Mouse (Mus musculus) midbrain, embryonic 12.5 days (tissue): ENCODE data around the gene Ccz1. TPM values are rescaled to one million over a fixed set of nuclear protein-coding genes. Genes with fewer than 3 reads are reported as not detected.

Experiments used
- ATAC-seq: fragments of 200-750 bp; cut with Nextera tagmentation; 2 replicates; pipeline ENCODE4 v1.8.0; 2017; ENCODE audit warnings: low read depth, moderate TSS enrichment, moderate library complexity; ENCODE audit not compliant: low FRiP score
- H3K27ac ChIP-seq: fragments of 300-500 bp; sonication (generic); replicated peaks from 2 replicates; pipeline ENCODE4 v1.5.1; 2016; ENCODE audit warnings: mild to moderate bottlenecking
- H3K27me3 ChIP-seq: fragments of 300-500 bp; sonication (generic); 2 replicates; pipeline ENCODE4 v1.6.1; 2016; ENCODE audit warnings: mild to moderate bottlenecking
- H3K36me3 ChIP-seq: fragments of 300-500 bp; sonication (generic); 2 replicates; pipeline ENCODE4 v1.6.1; 2016
- H3K4me1 ChIP-seq: fragments of 300-500 bp; sonication (generic); 2 replicates; pipeline ENCODE4 v1.6.1; 2016
- H3K4me2 ChIP-seq: fragments of 300-500 bp; sonication (generic); replicated peaks from 2 replicates; pipeline ENCODE4 v1.6.1; 2016; ENCODE audit warnings: mild to moderate bottlenecking, moderate library complexity
- H3K4me3 ChIP-seq: fragments of 300-500 bp; sonication (generic); 2 replicates; pipeline ENCODE4 v1.5.1; 2016; ENCODE audit warnings: mild to moderate bottlenecking
- H3K9ac ChIP-seq: fragments of 300-500 bp; sonication (generic); replicated peaks from 2 replicates; pipeline ENCODE4 v1.6.1; 2016; ENCODE audit warnings: mild to moderate bottlenecking, moderate library complexity
- H3K9me3 ChIP-seq: fragments of 300-500 bp; sonication (generic); 2 replicates; pipeline ENCODE4 v1.6.1; 2016; ENCODE audit warnings: mild to moderate bottlenecking
- whole genome bisulfite sequencing: fragments of 180-500 bp; shearing (Covaris S2); methylation state at CpG from one replicate; pipeline ENCODE4 v1.1.7; 2016; 5-methylcytosine and 5-hydroxymethylcytosine counted together
- polyA plus RNA-seq: library from polyadenylated mRNA; unstranded; fragments of >200 nt; fragmentation: Nextera tagmentation; extraction: Ambion mirVana; gene quantifications from 2 replicates; pipeline ENCODE4 v1.2.1, GENCODE M21; 2016

Gene Ccz1
- polyA plus RNA-seq, 1 experiment from 2014 or later: 111 TPM

DNA sequence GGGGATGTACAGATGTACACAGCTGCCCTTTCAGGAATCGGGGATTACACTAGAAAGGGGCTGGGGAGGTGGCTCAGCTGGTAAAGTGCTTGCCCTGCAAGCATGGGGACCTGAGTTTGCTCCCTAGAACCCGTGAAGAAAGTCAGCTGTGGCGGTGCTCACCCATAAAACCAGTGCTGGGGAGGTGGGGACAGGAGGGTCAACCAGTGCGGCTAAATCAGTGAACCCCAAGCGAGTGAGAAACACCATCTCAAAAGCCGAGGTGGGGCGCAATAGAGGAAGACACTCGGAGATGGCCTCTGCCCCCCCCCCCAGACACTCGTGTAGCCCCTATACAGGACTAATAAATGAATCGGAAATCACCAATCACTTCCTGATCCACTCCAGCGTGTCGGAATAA, 48.0 kb downstream of the Ccz1 start:
- no peaks in the 10 kb centered on the region for H3K4me1 ChIP-seq
- no peak overlapping the region for H3K27ac ChIP-seq
- H3K36me3 ChIP-seq: no peaks in the 10 kb centered on the region
- no peak overlapping the region for H3K9ac ChIP-seq
- no peaks in the 10 kb centered on the region for H3K27me3 ChIP-seq
- 88% methylated on average over 12 of the region's 12 CpGs for WGBS
- no peak overlapping the region for H3K4me3 ChIP-seq
- no peak overlapping the region for H3K4me2 ChIP-seq
- H3K9me3 ChIP-seq: no peaks in the 10 kb centered on the region
- ATAC-seq: no peak

DNA sequence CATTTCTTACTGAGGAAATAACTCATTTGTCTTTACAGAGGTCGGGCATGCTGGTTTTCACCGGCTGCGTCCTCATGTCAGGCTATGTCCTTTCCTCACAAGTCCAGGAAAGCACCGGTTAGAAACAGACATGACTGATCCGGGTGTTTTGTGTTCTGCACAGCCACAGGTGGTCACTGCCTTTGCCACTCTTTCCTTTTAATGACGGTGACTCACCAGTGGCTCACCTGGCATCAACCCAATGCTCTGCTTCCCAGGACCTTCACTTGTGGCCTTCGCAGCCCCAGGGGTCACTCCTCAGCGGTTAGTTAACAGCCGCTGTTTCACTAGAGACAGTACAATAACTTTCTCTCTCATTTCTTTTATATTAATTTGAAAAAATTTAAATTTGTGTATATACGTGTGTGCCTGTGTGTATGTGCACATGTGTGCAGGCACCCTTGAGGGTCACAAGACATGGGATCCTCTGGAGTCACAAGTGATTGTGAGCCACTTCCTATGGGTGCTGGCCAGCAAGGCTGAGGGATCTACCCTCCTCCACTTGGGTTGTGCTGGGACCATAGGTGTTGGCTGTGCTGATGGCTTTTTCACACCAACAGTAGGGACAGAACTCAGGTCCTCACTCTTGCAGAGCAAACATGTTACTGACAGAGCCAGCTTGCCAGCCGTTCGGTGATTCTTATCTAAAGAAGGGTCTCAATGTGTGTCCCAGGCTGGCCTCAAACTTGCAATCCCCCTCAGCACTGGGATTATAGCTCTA, 48.9 kb downstream of the Ccz1 start:
- no peak for ATAC-seq
- H3K27ac ChIP-seq: no peak overlapping the region
- H3K9ac ChIP-seq: no peak overlapping the region
- H3K9me3 ChIP-seq: no peaks in the 10 kb centered on the region
- H3K4me1 ChIP-seq: no peaks in the 10 kb centered on the region
- H3K4me3 ChIP-seq: no peak overlapping the region
- WGBS: 91% methylated on average over 12 of the region's 12 CpGs
- H3K4me2 ChIP-seq: no peak overlapping the region
- H3K36me3 ChIP-seq: no peaks in the 10 kb centered on the region
- H3K27me3 ChIP-seq: no peaks in the 10 kb centered on the region

DNA sequence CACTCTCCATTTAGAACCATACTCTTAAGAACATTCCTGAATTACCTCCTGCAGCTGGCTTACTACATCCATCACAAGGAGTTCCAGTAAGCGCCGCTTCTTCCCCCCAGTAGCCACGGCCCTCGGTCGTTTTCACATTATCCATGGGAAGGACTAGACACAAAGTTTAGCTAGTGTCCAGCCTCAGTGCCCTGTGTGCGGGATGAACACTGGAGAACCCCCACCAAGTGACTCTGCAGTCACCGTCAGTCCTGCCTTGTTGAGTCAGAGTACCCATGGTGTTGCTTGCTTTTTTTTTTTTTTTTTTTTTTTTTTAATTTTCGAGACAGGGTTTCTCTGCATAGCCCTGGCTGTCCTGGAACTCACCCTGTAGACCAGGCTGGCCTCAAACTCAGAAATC, 53.5 kb downstream of the Ccz1 start:
- Histone ChIP-seq H3K4me2 (no peak overlapping the region), H3K36me3 (no peaks in the 10 kb centered on the region), H3K27ac (no peak overlapping the region), H3K9ac (no peak overlapping the region), H3K9me3 (no peaks in the 10 kb centered on the region), H3K4me1 (no peaks in the 10 kb centered on the region), H3K4me3 (no peak overlapping the region), H3K27me3 (no peaks in the 10 kb centered on the region)
- WGBS: 83% methylated on average over 8 of the region's 8 CpGs
- no peak for ATAC-seq

DNA sequence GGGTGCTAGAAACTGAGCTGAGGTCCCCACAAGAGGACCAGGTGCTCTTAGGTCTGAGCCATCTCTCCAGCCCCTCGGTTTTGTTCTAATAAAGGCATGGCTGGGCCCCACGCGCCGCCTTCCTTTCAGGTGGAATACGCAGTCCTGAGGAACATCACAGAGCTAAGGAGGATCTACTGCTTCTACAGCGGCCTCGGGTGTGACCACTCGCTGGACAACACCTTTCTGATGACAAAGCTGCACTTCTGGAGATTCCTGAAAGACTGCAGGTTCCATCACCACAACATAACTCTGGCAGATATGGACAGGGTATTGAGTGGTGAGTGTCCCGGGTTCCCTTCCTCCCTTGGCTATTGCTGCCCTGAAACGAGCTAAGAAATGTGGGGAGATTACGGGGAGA, 55.1 kb downstream of the Ccz1 start:
- no peak overlapping the region for H3K4me3 ChIP-seq
- no peaks in the 10 kb centered on the region for H3K36me3 ChIP-seq
- no peak overlapping the region for H3K9ac ChIP-seq
- 95% methylated on average over 11 of the region's 11 CpGs for WGBS
- no peaks in the 10 kb centered on the region for H3K9me3 ChIP-seq
- H3K4me2 ChIP-seq: no peak overlapping the region
- H3K27ac ChIP-seq: no peak overlapping the region
- H3K27me3 ChIP-seq: no peaks in the 10 kb centered on the region
- ATAC-seq: no peak
- H3K4me1 ChIP-seq: no peaks in the 10 kb centered on the region

DNA sequence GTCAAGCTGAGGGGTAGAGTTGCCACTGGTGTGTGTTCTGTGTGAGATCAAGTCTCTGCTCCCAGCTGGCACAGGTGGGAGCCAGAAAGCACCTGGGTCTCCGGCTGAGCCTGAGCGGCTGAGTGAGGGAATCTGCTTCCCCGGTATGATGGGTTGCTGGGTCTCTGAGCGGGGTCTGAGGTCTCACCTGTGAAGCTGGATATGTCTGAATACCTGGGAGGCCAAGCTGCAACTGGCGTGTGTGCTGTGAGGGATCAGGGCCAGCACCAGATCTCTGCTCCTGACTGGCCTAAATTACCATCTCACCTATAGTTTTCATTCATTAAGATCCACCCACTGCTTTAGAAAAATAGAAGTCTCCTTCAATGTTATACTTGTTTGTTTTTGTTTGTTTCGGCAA, 57.6 kb downstream of the Ccz1 start:
- no peak overlapping the region for H3K9ac ChIP-seq
- no peaks in the 10 kb centered on the region for H3K4me1 ChIP-seq
- no peak overlapping the region for H3K4me3 ChIP-seq
- no peak for ATAC-seq
- no peaks in the 10 kb centered on the region for H3K27me3 ChIP-seq
- no peaks in the 10 kb centered on the region for H3K9me3 ChIP-seq
- 88% methylated on average over 6 of the region's 6 CpGs for WGBS
- H3K27ac ChIP-seq: no peak overlapping the region
- no peak overlapping the region for H3K4me2 ChIP-seq
- no peaks in the 10 kb centered on the region for H3K36me3 ChIP-seq

DNA sequence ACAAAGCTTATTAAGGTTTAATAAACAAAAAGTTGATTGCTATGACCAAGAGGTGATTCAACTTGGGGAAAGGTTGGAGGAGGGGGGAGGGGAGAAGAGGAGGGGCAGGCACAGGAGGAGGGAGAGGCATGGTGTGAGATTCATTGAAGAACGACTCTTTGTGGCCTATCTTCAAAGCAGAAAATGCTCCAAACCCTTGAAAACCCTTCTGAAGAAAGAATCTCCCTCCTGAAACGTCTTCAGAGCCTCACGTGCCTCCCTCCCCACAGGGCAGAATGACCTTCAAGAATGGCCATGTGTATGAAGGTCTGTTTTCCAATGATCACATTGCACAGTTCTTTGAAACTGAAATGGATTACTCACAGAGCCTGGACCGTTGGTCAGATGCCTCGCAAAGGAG, 64.7 kb downstream of the Ccz1 start:
- Histone ChIP-seq H3K4me3 (no peak overlapping the region), H3K9ac (no peak overlapping the region), H3K27me3 (no peaks in the 10 kb centered on the region), H3K4me2 (no peak overlapping the region), H3K36me3 (no peaks in the 10 kb centered on the region), H3K4me1 (no peaks in the 10 kb centered on the region), H3K9me3 (no peaks in the 10 kb centered on the region), H3K27ac (no peak overlapping the region)
- ATAC-seq: no peak
- WGBS: 42% methylated on average over 5 of the region's 5 CpGs

DNA sequence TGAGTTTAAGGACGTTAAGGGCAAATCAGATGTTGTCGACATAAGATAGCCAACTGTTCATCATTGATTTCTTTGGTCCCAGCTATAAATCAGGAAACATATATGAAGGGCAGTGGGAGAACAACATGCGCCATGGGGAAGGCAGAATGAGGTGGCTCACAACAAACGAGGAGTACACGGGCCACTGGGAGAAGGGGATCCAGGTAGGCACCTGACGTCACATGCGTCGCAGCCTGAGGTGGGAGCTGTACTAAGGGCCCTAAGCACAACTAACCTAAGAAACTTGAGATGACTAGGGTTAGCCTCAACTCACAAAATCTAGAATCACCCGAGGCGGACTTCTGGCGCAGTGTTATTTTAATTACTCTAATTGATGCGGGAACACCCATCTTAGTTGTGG, 66.3 kb downstream of the Ccz1 start:
- Histone ChIP-seq H3K27me3 (no peaks in the 10 kb centered on the region), H3K4me3 (no peak overlapping the region), H3K9ac (no peak overlapping the region), H3K27ac (no peak overlapping the region), H3K4me2 (no peak overlapping the region), H3K4me1 (no peaks in the 10 kb centered on the region), H3K9me3 (no peaks in the 10 kb centered on the region), H3K36me3 (no peaks in the 10 kb centered on the region)
- 91% methylated on average over 12 of the region's 12 CpGs for WGBS
- ATAC-seq: no peak

DNA sequence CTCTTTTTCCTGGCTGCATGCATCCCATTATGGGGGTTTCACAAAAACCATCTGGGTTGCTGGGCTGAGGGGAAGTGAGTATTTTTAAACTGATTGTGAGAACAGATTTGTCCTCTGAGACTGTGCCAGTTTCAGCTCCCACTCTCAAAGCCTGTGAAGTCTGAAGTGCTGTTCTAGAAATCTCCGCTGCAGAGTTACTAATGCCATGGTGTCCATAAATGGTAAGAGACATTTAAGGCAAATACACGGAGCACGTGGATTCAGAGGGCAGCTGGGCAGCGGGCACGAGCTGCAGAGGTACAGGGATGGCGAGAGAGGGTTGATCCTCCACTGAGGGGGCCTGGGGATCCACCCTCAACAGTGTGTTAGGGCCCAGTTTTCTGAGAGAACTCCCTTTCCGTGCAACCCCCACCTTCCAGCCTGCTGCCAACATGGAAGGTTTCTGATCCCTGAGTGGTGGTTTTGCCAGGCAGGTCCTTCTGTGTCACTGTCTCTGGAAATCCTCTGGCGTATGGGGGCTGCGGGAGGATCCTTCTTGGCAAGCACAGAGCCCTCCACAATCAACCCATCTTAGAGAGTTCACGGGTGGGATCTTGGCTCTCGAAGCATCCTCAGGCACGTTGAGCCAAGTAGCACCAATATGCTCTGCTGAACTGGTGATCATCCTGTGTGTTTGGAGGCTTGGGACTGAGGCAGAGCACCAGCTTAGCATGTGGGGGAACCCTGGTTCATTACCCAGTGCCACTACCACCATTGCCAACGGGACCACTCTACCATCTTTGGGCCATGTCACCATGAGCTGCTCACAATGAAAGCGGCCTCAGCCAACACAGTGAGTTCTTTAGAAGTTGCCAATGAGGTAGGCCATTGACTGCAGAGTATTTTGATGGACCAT, 71.2 kb downstream of the Ccz1 start:
- WGBS: 89% methylated on average over 14 of the region's 14 CpGs
- no peaks in the 10 kb centered on the region for H3K4me1 ChIP-seq
- no peak overlapping the region for H3K4me3 ChIP-seq
- H3K4me2 ChIP-seq: no peak overlapping the region
- no peak overlapping the region for H3K9ac ChIP-seq
- no peak for ATAC-seq
- H3K27ac ChIP-seq: no peak overlapping the region
- no peaks in the 10 kb centered on the region for H3K36me3 ChIP-seq
- H3K9me3 ChIP-seq: 0 out of 2 replicates have a peak, but pooled peaks cover 4% of the 10 kb centered on the region
- no peaks in the 10 kb centered on the region for H3K27me3 ChIP-seq

DNA sequence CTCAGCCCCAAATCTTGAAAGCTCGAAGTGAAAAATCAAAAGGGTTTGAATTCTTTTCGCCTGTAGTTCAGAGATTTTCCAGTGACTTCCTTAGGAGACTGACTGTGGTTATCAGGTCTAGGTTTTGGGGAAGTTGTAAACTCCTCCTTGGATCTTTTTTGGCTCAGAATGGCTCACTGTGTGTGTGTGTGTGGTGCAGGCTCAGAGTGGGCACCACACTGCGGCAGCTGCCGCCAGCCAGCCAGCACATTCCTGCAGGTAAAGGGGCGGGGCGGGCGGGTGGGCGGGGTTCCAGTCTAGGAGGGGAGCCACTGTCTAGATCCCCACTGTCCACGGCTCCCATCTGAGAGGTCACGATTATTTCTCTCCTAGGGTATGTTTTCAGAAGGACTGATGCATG, 73.1 kb downstream of the Ccz1 start:
- 31% methylated on average over 10 of the region's 10 CpGs for WGBS
- no peak for ATAC-seq
- Histone ChIP-seq H3K27me3 (no peaks in the 10 kb centered on the region), H3K36me3 (no peaks in the 10 kb centered on the region), H3K4me1 (no peaks in the 10 kb centered on the region), H3K9me3 (0 out of 2 replicates have a peak, but pooled peaks cover 4% of the 10 kb centered on the region), H3K27ac (no peak overlapping the region), H3K9ac (no peak overlapping the region), H3K4me2 (no peak overlapping the region), H3K4me3 (no peak overlapping the region)

Other genes with a start within 250 kb of the Ccz1 start
- gene Eif2ak1, start 197.1 kb downstream of the Ccz1 start, polyA plus RNA-seq: 44.8 and 47.6 TPM in 2 replicates
- 0.43 and 0.51 TPM in 2 replicates for gene Ankrd61, start 117.2 kb downstream of the Ccz1 start, polyA plus RNA-seq
- gene Aimp2, start 105.0 kb downstream of the Ccz1 start, polyA plus RNA-seq: 73.0 and 91.7 TPM in 2 replicates
- gene Pms2, start 104.9 kb downstream of the Ccz1 start, polyA plus RNA-seq: 34.5 and 35.8 TPM in 2 replicates
- 1.3 and 2.3 TPM in 2 replicates for gene Gm42421, start 86.7 kb downstream of the Ccz1 start, polyA plus RNA-seq
- gene Rsph10b, start 81.8 kb downstream of the Ccz1 start, polyA plus RNA-seq: 0.82 and 1.5 TPM in 2 replicates
- not detected in 2 replicates for gene Ocm, start 11.8 kb upstream of the Ccz1 start, polyA plus RNA-seq
- gene Lmtk2, start 85.6 kb upstream of the Ccz1 start, polyA plus RNA-seq: 8.8 and 9.1 TPM in 2 replicates
- gene Bhlha15, start 175.4 kb upstream of the Ccz1 start, polyA plus RNA-seq: 0.12 TPM in 1 of 2 replicates, not detected in the other
- gene Tecpr1, start 208.7 kb upstream of the Ccz1 start, polyA plus RNA-seq: 33.5 and 36.1 TPM in 2 replicates
- gene Bri3, start 229.6 kb upstream of the Ccz1 start, polyA plus RNA-seq: 145 and 166 TPM in 2 replicates